Mouse (Mus musculus): ENCODE measurements around the gene Epn2. TPM values are rescaled to one million over a fixed set of nuclear protein-coding genes. Genes with fewer than 3 reads are reported as not detected.
A peak's percentile ranks its signal among the peaks of the same experiment; 100 is the strongest.

The Epn2 gene
- polyA plus RNA-seq, 1 experiment = 69.1 TPM

- no peak for DNase-seq (ENCODE audit: low read depth)
- TF ChIP-seq POLR2A (IDR thresholded peaks at IDR 0.05; ENCODE audit: borderline replicate concordance, extremely low read depth, insufficient read depth, insufficient read length, poor library complexity, severe bottlenecking) = no peak
- no peak for TF ChIP-seq CTCF (IDR thresholded peaks at IDR 0.05; ENCODE audit: borderline replicate concordance, extremely low read depth, insufficient read depth, insufficient read length)
Measured at GRCm38 (mm10) chr11:61569671-61570070, 9.8 kb downstream of the Epn2 start.

- TF ChIP-seq CTCF (IDR thresholded peaks at IDR 0.05; ENCODE audit: borderline replicate concordance, extremely low read depth, insufficient read depth, insufficient read length) (no peak), POLR2A (IDR thresholded peaks at IDR 0.05; ENCODE audit: borderline replicate concordance, extremely low read depth, insufficient read depth, insufficient read length, poor library complexity, severe bottlenecking) (no peak)
- peak; percentile 60 for DNase-seq (ENCODE audit: low read depth)
Measured at GRCm38 (mm10) chr11:61564566-61564965, 14.9 kb downstream of the Epn2 start.

GRCm38 (mm10) chr11:61563939-61564338, 15.5 kb downstream of the Epn2 start:
- TF ChIP-seq CTCF (IDR thresholded peaks at IDR 0.05; ENCODE audit: borderline replicate concordance, extremely low read depth, insufficient read depth, insufficient read length) = no peak
- no peak for TF ChIP-seq POLR2A (IDR thresholded peaks at IDR 0.05; ENCODE audit: borderline replicate concordance, extremely low read depth, insufficient read depth, insufficient read length, poor library complexity, severe bottlenecking)
- DNase-seq (ENCODE audit: low read depth) = no peak

GRCm38 (mm10) chr11:61562421-61562820, 17.1 kb downstream of the Epn2 start:
- TF ChIP-seq POLR2A (IDR thresholded peaks at IDR 0.05; ENCODE audit: borderline replicate concordance, extremely low read depth, insufficient read depth, insufficient read length, poor library complexity, severe bottlenecking) (no peak), CTCF (IDR thresholded peaks at IDR 0.05; ENCODE audit: borderline replicate concordance, extremely low read depth, insufficient read depth, insufficient read length) (no peak)
- DNase-seq (ENCODE audit: low read depth) = no peak

- TF ChIP-seq POLR2A (IDR thresholded peaks at IDR 0.05; ENCODE audit: borderline replicate concordance, extremely low read depth, insufficient read depth, insufficient read length, poor library complexity, severe bottlenecking) (no peak), CTCF (IDR thresholded peaks at IDR 0.05; ENCODE audit: borderline replicate concordance, extremely low read depth, insufficient read depth, insufficient read length) (no peak)
Measured at GRCm38 (mm10) chr11:61559572-61559971, 19.9 kb downstream of the Epn2 start.

GRCm38 (mm10) chr11:61553015-61553754, 26.3 kb downstream of the Epn2 start:
- DNase-seq (ENCODE audit: low read depth) = peak; percentile 39
- TF ChIP-seq CTCF (IDR thresholded peaks at IDR 0.05; ENCODE audit: borderline replicate concordance, extremely low read depth, insufficient read depth, insufficient read length) (no peak), POLR2A (IDR thresholded peaks at IDR 0.05; ENCODE audit: borderline replicate concordance, extremely low read depth, insufficient read depth, insufficient read length, poor library complexity, severe bottlenecking) (no peak)

More at GRCm38 (mm10) chr11:61559572-61559971, 19.9 kb downstream of the Epn2 start:
- no peak for DNase-seq (ENCODE audit: low read depth)

GRCm38 (mm10) chr11:61550631-61551030, 28.9 kb downstream of the Epn2 start:
- peak; percentile 9 for DNase-seq (ENCODE audit: low read depth)
- TF ChIP-seq POLR2A (IDR thresholded peaks at IDR 0.05; ENCODE audit: borderline replicate concordance, extremely low read depth, insufficient read depth, insufficient read length, poor library complexity, severe bottlenecking) (no peak), CTCF (IDR thresholded peaks at IDR 0.05; ENCODE audit: borderline replicate concordance, extremely low read depth, insufficient read depth, insufficient read length) (no peak)

GRCm38 (mm10) chr11:61547710-61548109, 31.8 kb downstream of the Epn2 start:
- DNase-seq (ENCODE audit: low read depth) = no peak
- TF ChIP-seq POLR2A (IDR thresholded peaks at IDR 0.05; ENCODE audit: borderline replicate concordance, extremely low read depth, insufficient read depth, insufficient read length, poor library complexity, severe bottlenecking) (no peak), CTCF (IDR thresholded peaks at IDR 0.05; ENCODE audit: borderline replicate concordance, extremely low read depth, insufficient read depth, insufficient read length) (no peak)

GRCm38 (mm10) chr11:61546452-61546851, 33.0 kb downstream of the Epn2 start:
- TF ChIP-seq POLR2A (IDR thresholded peaks at IDR 0.05; ENCODE audit: borderline replicate concordance, extremely low read depth, insufficient read depth, insufficient read length, poor library complexity, severe bottlenecking) (no peak), CTCF (IDR thresholded peaks at IDR 0.05; ENCODE audit: borderline replicate concordance, extremely low read depth, insufficient read depth, insufficient read length) (no peak)
- DNase-seq (ENCODE audit: low read depth) = no peak

- DNase-seq (ENCODE audit: low read depth) = no peak
- TF ChIP-seq POLR2A (IDR thresholded peaks at IDR 0.05; ENCODE audit: borderline replicate concordance, extremely low read depth, insufficient read depth, insufficient read length, poor library complexity, severe bottlenecking) (no peak), CTCF (IDR thresholded peaks at IDR 0.05; ENCODE audit: borderline replicate concordance, extremely low read depth, insufficient read depth, insufficient read length) (no peak)
Measured at GRCm38 (mm10) chr11:61545586-61545985, 33.9 kb downstream of the Epn2 start.

GRCm38 (mm10) chr11:61541106-61541505, 38.4 kb downstream of the Epn2 start:
- no peak for DNase-seq (ENCODE audit: low read depth)
- TF ChIP-seq POLR2A (IDR thresholded peaks at IDR 0.05; ENCODE audit: borderline replicate concordance, extremely low read depth, insufficient read depth, insufficient read length, poor library complexity, severe bottlenecking) = no peak

GRCm38 (mm10) chr11:61540642-61541041, 38.8 kb downstream of the Epn2 start:
- no peak for DNase-seq (ENCODE audit: low read depth)
- TF ChIP-seq CTCF (IDR thresholded peaks at IDR 0.05; ENCODE audit: borderline replicate concordance, extremely low read depth, insufficient read depth, insufficient read length) (no peak), POLR2A (IDR thresholded peaks at IDR 0.05; ENCODE audit: borderline replicate concordance, extremely low read depth, insufficient read depth, insufficient read length, poor library complexity, severe bottlenecking) (no peak)

All from brain, embryonic 14.5 days (tissue).